Mouse (Mus musculus) gastrocnemius, adult 18-20 months (tissue): ENCODE results near the gene Zfp143. TPM values are rescaled to one million over a fixed set of nuclear protein-coding genes. Genes with fewer than 3 reads are reported as not detected.
"Not testable (repeated sequence)": the region's sequence is repeated elsewhere in the genome, so short reads cannot be mapped to it uniquely, and the experiment has no call there.

Source experiments
- DNase-seq: peaks from one replicate; pipeline ENCODE4 v3.0.0; 2021; ENCODE audit warnings: low spot score
- total RNA-seq, 2 experiments: library from RNA; stranded (reverse); gene quantifications; 2 replicates each; pipeline ENCODE4 v1.2.3; 2021

Gene Zfp143
- total RNA-seq, 2 experiments from 2014 or later: 8.3 to 8.6 TPM

DNA sequence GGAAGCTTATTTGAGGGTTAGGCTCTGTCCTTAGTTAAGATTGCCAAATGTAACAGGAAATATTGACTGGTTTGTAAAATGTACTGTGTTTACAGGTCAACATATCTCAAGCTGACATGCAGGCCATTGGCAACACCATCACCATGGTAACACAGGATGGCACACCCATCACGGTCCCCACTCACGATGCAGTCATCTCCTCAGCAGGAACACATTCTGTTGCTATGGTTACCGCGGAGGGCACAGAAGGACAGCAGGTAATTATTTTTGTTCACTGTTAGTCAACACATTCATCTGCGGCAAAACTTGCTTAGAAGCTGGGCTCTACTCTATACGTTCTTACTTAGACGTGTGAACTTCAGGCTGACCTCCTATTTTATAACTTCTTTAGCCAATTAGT lies 30.7 kb downstream of the Zfp143 start:
- DNase-seq: no peak

DNA sequence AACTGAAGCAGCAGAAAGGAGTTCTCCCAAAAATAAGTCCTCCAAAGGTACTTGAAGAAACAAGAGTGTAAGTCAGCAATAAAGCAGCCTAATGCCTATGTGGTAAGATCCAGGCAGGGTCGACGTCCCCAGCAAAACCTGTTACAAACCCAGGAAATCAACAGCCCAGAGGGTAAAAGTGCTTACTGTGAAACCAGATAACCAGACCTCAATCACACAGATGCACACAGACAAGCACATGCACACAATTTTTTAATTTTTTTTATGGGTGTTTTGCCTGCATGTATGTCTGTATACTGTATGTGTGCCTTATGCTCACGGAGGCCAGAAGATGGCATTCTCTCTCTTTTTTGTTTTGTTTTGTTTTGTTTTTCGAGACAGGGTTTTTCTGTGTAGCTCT lies 35.3 kb downstream of the Zfp143 start:
- DNase-seq: no peak

GRCm38 (mm10) chr7:110097106-110097793 lies 36.2 kb downstream of the Zfp143 start:
- DNase-seq: no peak

GRCm38 (mm10) chr7:110100854-110101253 lies 39.8 kb downstream of the Zfp143 start:
- DNase-seq: no peak

DNA sequence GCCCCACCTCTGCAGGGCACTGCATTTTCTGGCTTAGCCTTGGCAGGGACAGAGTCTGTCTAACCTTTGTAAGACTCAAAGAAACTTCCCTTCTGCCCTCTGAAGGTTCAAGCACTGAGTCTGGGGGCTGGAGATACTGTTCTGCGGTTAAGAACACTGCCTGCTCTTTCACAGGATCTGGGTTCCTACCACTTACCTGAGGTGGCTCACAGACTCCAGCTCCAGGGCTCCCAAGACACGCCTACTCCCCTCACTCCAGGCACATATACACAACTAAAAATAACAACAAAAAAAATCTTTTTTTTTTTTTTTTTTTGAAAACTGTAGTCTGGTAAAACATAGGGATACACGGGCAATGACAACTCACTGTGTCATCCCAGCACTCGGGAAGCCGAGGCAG lies 40.2 kb downstream of the Zfp143 start:
- no peak for DNase-seq

- DNase-seq: no peak
Observed at GRCm38 (mm10) chr7:110105041-110105440, 44.0 kb downstream of the Zfp143 start.

DNA sequence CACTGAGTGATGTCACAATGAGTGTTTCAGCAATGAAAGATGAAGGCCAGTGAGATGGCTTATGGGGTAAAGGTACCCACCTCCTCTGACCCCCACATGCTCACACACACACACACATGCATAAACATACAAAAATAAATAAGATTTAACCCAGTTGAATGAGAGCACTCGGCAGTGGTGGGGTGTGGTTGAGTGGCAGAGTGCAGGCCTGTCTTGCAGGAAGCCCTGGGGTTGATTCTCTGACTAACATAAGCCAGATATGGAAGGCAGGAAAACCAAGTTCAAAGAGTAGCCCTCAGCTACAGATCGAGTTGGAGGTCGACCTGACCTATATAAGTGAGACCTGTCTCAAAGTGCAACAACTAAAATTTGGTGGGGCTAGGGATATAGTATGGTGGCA lies 45.6 kb downstream of the Zfp143 start:
- DNase-seq: no peak

- not testable (repeated sequence) for DNase-seq
Observed at GRCm38 (mm10) chr7:110108524-110108923, 47.5 kb downstream of the Zfp143 start.

DNA sequence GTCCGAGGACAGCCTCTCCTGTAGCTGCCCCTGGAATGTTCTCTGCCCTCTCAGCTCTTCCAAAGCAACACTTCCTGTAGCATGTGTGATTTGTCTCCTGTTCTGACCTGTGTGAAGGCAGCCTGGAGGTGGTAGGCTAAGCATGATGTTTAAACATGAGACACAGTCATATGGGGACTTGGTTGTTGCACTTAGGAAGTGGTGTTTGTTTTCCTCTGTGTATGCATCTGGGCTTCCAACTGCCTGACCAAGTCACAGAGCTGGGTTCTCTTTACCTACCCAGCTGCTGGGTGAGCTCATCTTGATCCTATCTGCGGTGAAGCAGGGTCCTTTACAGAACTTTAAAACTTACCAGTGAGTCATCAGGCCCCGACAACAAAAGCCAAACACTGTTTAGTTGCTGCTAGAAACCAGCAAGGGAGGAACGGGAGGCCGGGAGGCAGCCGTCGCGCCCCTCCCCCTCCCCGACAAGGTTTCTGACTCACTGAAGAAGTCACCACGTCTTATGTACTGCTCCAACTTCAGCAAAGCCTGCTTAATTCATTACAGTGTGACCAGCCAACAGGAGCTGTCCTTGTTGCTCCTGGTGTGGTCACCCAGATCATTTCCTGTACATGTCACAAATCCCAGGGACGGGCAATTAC lies 48.1 kb downstream of the Zfp143 start:
- DNase-seq: peak; percentile 66

DNA sequence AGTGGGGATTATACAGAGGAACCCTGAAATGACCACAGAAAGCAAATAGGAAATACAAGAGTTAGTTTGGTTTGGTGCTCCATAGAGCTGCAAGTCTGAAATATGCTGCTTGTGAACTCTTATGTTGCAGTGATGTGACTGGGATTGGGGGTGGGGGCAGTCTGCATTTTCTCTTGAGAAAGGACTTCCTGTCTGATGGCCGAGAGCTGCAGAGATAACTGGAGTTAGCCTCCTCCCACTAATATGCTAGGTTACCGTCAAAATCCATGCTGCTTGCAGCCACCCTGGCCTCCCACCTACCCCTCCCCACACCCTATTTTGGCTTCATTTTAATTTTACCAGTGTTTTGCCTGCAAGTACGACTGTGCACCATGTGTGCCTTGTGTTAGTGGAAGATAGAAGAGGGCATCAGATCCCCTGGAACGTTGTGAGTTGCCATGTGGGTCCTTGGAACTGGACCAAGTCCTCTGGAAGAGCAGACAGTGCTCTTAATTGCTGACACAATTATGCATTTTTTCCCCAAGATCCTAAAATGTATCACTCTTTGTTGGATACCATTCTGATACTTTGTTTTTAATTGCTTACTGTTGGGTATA lies 49.1 kb downstream of the Zfp143 start:
- no peak for DNase-seq

DNA sequence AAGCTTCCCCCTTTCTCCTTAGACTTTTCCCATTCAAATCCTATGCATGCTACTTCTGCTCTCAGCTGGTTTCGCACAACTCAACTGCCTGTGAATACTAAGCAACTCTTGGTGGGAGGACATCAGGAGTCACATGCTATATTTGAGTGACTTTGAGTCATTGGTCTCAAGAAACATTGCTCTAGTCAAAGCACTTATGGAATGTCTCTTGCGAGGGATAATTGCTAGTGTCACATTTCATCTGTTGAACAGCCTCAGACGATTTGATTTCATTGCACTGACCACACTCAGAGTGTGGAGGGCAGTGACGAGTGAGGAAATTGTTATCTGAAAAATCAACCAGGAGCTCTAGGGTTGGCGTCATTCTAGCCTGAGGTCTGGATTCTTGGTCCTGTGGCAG lies 53.7 kb downstream of the Zfp143 start:
- no peak for DNase-seq

DNA sequence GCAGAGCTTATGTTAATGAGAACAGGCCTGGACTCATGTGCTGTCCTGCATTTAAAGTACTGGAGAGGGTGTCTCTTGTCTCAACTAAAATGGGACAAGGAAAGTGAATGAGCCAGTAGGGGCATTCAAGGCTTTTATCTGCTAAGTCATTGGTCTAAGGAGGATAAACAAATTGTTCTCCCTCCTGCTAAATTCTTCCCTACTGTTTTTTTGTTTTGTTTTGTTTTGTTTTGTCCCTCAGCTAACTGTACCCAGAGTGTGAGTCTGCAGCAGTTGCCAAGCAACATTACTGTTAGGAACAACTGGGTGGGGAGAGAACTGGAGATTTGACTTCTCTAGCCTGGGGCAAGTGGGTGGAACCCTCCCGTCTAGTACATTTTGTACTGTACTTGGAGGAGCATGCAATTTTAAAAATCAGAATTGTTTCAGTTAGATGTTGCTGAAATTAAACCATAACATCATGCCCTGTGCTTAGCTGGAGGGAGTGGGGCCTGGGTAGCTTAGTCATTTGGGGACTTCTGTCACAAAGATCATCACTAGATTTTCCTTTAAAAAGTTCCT lies 55.8 kb downstream of the Zfp143 start:
- DNase-seq: peak; percentile 78

- DNase-seq: no peak
Observed at GRCm38 (mm10) chr7:110118448-110118847, 57.4 kb downstream of the Zfp143 start.

GRCm38 (mm10) chr7:110120157-110120784 lies 59.3 kb downstream of the Zfp143 start:
- DNase-seq: no peak

GRCm38 (mm10) chr7:110121162-110121515 lies 60.1 kb downstream of the Zfp143 start:
- no peak for DNase-seq

GRCm38 (mm10) chr7:110121516-110122288 lies 60.7 kb downstream of the Zfp143 start, which contains the start of gene Wee1:
Gene Wee1 (plus strand): TSS chr7:110122046.
- peak; percentile 99 for DNase-seq

DNA sequence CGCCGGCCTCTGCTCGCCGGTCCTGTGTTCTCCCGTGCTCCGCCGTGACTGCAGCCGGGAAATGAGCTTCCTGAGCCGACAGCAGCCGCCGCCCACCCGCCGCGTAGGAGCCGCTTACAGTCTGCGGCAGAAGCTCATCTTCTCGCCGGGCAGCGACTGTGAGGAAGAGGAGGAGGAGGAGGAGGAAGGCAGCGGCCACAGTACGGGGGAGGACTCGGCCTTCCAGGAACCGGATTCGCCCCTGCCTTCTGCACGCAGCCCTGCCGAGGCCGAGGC lies 61.2 kb downstream of the Zfp143 start:
- no peak for DNase-seq

- DNase-seq: peak; percentile 77
Observed at GRCm38 (mm10) chr7:110122565-110123422, 61.8 kb downstream of the Zfp143 start.

- DNase-seq: no peak
Observed at GRCm38 (mm10) chr7:110123844-110124555, 63.0 kb downstream of the Zfp143 start.

- no peak for DNase-seq
Observed at GRCm38 (mm10) chr7:110128566-110128965, 67.5 kb downstream of the Zfp143 start.
